Mouse (Mus musculus): Measurements from ENCODE around the gene Pdgfc.

- TF ChIP-seq CTCF (IDR thresholded peaks at IDR 0.05; ENCODE audit: low read depth): no peak
- no peak for TF ChIP-seq EP300 (optimal IDR thresholded peaks at IDR 0.05)
Observed at GRCm38 (mm10) chr3:81046652-81047607, 10.7 kb downstream of the Pdgfc start.
